Mouse (Mus musculus): ENCODE data around the gene Wdr91.

GRCm38 (mm10) chr6:34920631-34921030 is 10.0 kb upstream of the Wdr91 start:
- TF ChIP-seq MAFK (IDR thresholded peaks at IDR 0.05; ENCODE audit: insufficient read depth, low read depth, low read length) (no peak), CHD2 (IDR thresholded peaks at IDR 0.05; ENCODE audit: low read depth, low read length) (no peak), ZC3H11A (IDR thresholded peaks at IDR 0.05; ENCODE audit: borderline replicate concordance, low read depth, low read length) (no peak), ZNF384 (IDR thresholded peaks at IDR 0.05; ENCODE audit: low read depth, low read length) (no peak), HCFC1 (IDR thresholded peaks at IDR 0.05; ENCODE audit: borderline replicate concordance, insufficient read depth, low read length) (no peak)
